Mouse (Mus musculus): ENCODE measurements around the gene Cemip2. TPM values are rescaled to one million over a fixed set of nuclear protein-coding genes. Genes with fewer than 3 reads are reported as not detected.

Gene Cemip2
- polyA plus RNA-seq, 1 experiment from 2014 or later: 37.6 TPM

DNA sequence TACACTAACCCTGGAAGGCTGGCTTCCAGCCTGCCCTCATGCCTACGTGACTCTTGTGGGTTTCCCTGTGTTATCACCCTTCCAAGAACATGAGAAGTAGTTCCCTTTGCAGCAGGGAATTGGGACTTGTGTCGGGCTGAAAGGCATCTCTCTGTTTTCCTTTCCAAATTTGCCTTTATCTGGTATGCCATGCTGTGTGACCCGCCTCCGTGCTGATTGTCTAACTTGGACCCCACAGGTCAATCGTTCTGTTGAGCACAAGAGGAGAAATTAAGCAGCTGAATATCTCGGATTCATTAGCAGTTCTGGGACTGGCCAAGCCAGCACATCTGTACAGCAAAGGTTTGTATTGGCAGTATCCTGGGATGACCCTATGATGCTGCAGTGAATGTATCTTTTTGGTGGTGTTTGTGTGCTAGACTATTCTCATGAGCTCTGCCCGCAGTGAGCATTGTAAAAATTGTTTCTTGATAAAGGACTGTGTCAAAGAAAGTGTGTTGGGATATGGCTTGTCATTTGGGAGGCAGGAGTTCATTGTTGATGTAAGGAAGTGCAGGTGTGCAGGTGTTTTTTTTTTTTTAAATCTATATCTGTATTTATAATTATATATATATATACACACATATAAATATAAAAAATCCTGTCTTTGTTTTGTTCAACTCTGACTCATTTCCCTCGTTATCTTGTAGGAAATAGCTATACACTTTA lies 77.4 kb downstream of the Cemip2 start:
- ATAC-seq: no peak
- Histone ChIP-seq H3K27me3 (replicated peaks; ENCODE audit: control insufficient read depth, insufficient read depth, low read length) (no peaks in the 10 kb centered on the region), H3K27ac (ENCODE audit: low read length) (no peak overlapping the region), H3K4me1 (replicated peaks; ENCODE audit: control insufficient read depth, insufficient read depth, low read length) (no peaks in the 10 kb centered on the region), H3K9ac (replicated peaks; ENCODE audit: low read depth, low read length) (no peak overlapping the region), H3K4me2 (ENCODE audit: low read length) (no peak overlapping the region), H3K4me3 (replicated peaks; ENCODE audit: low read length) (no peak overlapping the region), H3K9me3 (ENCODE audit: control insufficient read depth, low read length) (no peaks in the 10 kb centered on the region), H3K36me3 (ENCODE audit: control insufficient read depth, insufficient read depth) (peaks cover 47% of the 10 kb centered on the region)
- WGBS: 85% methylated on average over 8 of the region's 8 CpGs

- no peak for ATAC-seq
- Histone ChIP-seq H3K27ac (ENCODE audit: low read length) (no peak overlapping the region), H3K9me3 (ENCODE audit: control insufficient read depth, low read length) (no peaks in the 10 kb centered on the region), H3K4me1 (replicated peaks; ENCODE audit: control insufficient read depth, insufficient read depth, low read length) (no peaks in the 10 kb centered on the region), H3K36me3 (ENCODE audit: control insufficient read depth, insufficient read depth) (peaks cover 32% of the 10 kb centered on the region), H3K9ac (replicated peaks; ENCODE audit: low read depth, low read length) (no peak overlapping the region), H3K4me2 (ENCODE audit: low read length) (no peak overlapping the region), H3K27me3 (replicated peaks; ENCODE audit: control insufficient read depth, insufficient read depth, low read length) (no peaks in the 10 kb centered on the region), H3K4me3 (replicated peaks; ENCODE audit: low read length) (no peak overlapping the region)
- 92% methylated on average over 12 of the region's 12 CpGs for WGBS
Observed at GRCm38 (mm10) chr19:21858846-21859521, 80.8 kb downstream of the Cemip2 start.

- Histone ChIP-seq H3K9ac (replicated peaks; ENCODE audit: low read depth, low read length) (no peak overlapping the region), H3K4me3 (replicated peaks; ENCODE audit: low read length) (no peak overlapping the region), H3K9me3 (ENCODE audit: control insufficient read depth, low read length) (no peaks in the 10 kb centered on the region), H3K36me3 (ENCODE audit: control insufficient read depth, insufficient read depth) (peaks cover 20% of the 10 kb centered on the region), H3K27me3 (replicated peaks; ENCODE audit: control insufficient read depth, insufficient read depth, low read length) (no peaks in the 10 kb centered on the region), H3K4me1 (replicated peaks; ENCODE audit: control insufficient read depth, insufficient read depth, low read length) (no peaks in the 10 kb centered on the region), H3K27ac (ENCODE audit: low read length) (no peak overlapping the region), H3K4me2 (ENCODE audit: low read length) (no peak overlapping the region)
- ATAC-seq: no peak
- 68% methylated on average over 5 of the region's 5 CpGs for WGBS
Observed at GRCm38 (mm10) chr19:21860132-21860531, 82.0 kb downstream of the Cemip2 start.

GRCm38 (mm10) chr19:21860894-21861293 lies 82.8 kb downstream of the Cemip2 start:
- no peak overlapping the region for H3K4me3 ChIP-seq (replicated peaks; ENCODE audit: low read length)
- H3K4me1 ChIP-seq (replicated peaks; ENCODE audit: control insufficient read depth, insufficient read depth, low read length): no peaks in the 10 kb centered on the region
- H3K36me3 ChIP-seq (ENCODE audit: control insufficient read depth, insufficient read depth): peaks cover 14% of the 10 kb centered on the region
- no peak overlapping the region for H3K9ac ChIP-seq (replicated peaks; ENCODE audit: low read depth, low read length)
- no peak overlapping the region for H3K27ac ChIP-seq (ENCODE audit: low read length)
- no peaks in the 10 kb centered on the region for H3K27me3 ChIP-seq (replicated peaks; ENCODE audit: control insufficient read depth, insufficient read depth, low read length)
- H3K4me2 ChIP-seq (ENCODE audit: low read length): no peak overlapping the region
- ATAC-seq: no peak
- no peaks in the 10 kb centered on the region for H3K9me3 ChIP-seq (ENCODE audit: control insufficient read depth, low read length)
- WGBS: 93% methylated on average over 6 of the region's 6 CpGs

GRCm38 (mm10) chr19:21862289-21862990 lies 84.3 kb downstream of the Cemip2 start:
- H3K4me2 ChIP-seq (ENCODE audit: low read length): no peak overlapping the region
- WGBS: 92% methylated on average over 5 of the region's 5 CpGs
- ATAC-seq: 0 out of 2 replicates have a peak, but pooled peaks have one; percentile 28
- H3K4me1 ChIP-seq (replicated peaks; ENCODE audit: control insufficient read depth, insufficient read depth, low read length): no peaks in the 10 kb centered on the region
- H3K9me3 ChIP-seq (ENCODE audit: control insufficient read depth, low read length): no peaks in the 10 kb centered on the region
- no peak overlapping the region for H3K27ac ChIP-seq (ENCODE audit: low read length)
- H3K27me3 ChIP-seq (replicated peaks; ENCODE audit: control insufficient read depth, insufficient read depth, low read length): no peaks in the 10 kb centered on the region
- H3K36me3 ChIP-seq (ENCODE audit: control insufficient read depth, insufficient read depth): 0 out of 2 replicates have a peak, but pooled peaks cover 2% of the 10 kb centered on the region
- H3K9ac ChIP-seq (replicated peaks; ENCODE audit: low read depth, low read length): no peak overlapping the region
- no peak overlapping the region for H3K4me3 ChIP-seq (replicated peaks; ENCODE audit: low read length)

- Histone ChIP-seq H3K27ac (ENCODE audit: low read length) (no peak overlapping the region), H3K4me1 (replicated peaks; ENCODE audit: control insufficient read depth, insufficient read depth, low read length) (no peaks in the 10 kb centered on the region), H3K9ac (replicated peaks; ENCODE audit: low read depth, low read length) (no peak overlapping the region), H3K4me3 (replicated peaks; ENCODE audit: low read length) (no peak overlapping the region), H3K9me3 (ENCODE audit: control insufficient read depth, low read length) (no peaks in the 10 kb centered on the region), H3K27me3 (replicated peaks; ENCODE audit: control insufficient read depth, insufficient read depth, low read length) (no peaks in the 10 kb centered on the region), H3K36me3 (ENCODE audit: control insufficient read depth, insufficient read depth) (0 out of 2 replicates have a peak, but pooled peaks cover 2% of the 10 kb centered on the region), H3K4me2 (ENCODE audit: low read length) (no peak overlapping the region)
- 89% methylated on average over 9 of the region's 9 CpGs for WGBS
- no peak for ATAC-seq
Observed at GRCm38 (mm10) chr19:21862991-21863931, 85.1 kb downstream of the Cemip2 start.

DNA sequence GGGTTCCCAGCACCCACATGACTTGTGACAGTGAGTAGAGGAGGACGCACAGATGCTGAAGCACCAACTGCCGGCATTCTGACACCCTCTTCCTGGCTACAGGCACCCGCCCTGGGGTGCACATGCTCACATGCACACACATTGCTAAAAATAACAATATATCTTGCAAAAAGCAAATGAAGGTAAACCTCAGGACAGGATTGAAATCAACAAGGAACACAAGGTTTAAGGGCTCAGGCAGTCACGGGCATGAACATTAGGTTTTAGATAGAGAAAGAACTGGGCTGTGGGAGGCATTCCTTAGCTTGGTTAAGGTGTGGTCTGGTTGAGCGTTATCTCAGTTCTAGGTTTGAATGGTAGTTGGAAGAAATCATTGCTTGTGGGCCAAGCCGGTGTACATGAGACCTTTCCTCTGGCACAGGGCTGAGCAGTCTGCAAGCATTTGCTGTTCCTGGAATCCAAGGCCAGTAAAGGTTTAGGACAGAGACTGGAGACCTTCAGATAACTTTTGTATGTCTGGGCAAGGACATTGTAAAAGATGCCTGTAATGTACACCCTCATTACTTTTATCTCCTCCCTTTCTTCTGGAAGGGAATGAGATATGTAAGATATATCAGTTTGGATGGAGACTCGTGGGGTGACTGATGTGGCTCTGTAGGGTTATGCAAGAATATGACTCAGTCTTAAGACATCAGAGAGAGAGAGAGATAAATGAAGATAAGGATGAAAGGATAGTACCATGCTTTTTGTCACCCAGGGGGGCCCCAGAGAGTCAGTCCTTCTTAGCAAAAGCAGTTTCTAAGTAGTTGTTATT lies 87.3 kb downstream of the Cemip2 start:
- WGBS: 87% methylated on average over 7 of the region's 7 CpGs
- no peak for ATAC-seq
- Histone ChIP-seq H3K9ac (replicated peaks; ENCODE audit: low read depth, low read length) (no peak overlapping the region), H3K9me3 (ENCODE audit: control insufficient read depth, low read length) (no peaks in the 10 kb centered on the region), H3K4me3 (replicated peaks; ENCODE audit: low read length) (no peak overlapping the region), H3K4me1 (replicated peaks; ENCODE audit: control insufficient read depth, insufficient read depth, low read length) (no peaks in the 10 kb centered on the region), H3K4me2 (ENCODE audit: low read length) (no peak overlapping the region), H3K36me3 (ENCODE audit: control insufficient read depth, insufficient read depth) (no peaks in the 10 kb centered on the region), H3K27ac (ENCODE audit: low read length) (no peak overlapping the region), H3K27me3 (replicated peaks; ENCODE audit: control insufficient read depth, insufficient read depth, low read length) (no peaks in the 10 kb centered on the region)

GRCm38 (mm10) chr19:21866094-21866493 lies 88.0 kb downstream of the Cemip2 start:
- Histone ChIP-seq H3K9me3 (ENCODE audit: control insufficient read depth, low read length) (no peaks in the 10 kb centered on the region), H3K27ac (ENCODE audit: low read length) (no peak overlapping the region), H3K4me1 (replicated peaks; ENCODE audit: control insufficient read depth, insufficient read depth, low read length) (no peaks in the 10 kb centered on the region), H3K27me3 (replicated peaks; ENCODE audit: control insufficient read depth, insufficient read depth, low read length) (no peaks in the 10 kb centered on the region), H3K4me3 (replicated peaks; ENCODE audit: low read length) (no peak overlapping the region), H3K36me3 (ENCODE audit: control insufficient read depth, insufficient read depth) (no peaks in the 10 kb centered on the region), H3K4me2 (ENCODE audit: low read length) (no peak overlapping the region), H3K9ac (replicated peaks; ENCODE audit: low read depth, low read length) (no peak overlapping the region)
- no peak for ATAC-seq

All from forebrain, embryonic 16.5 days (tissue).